Mouse (Mus musculus): ENCODE results near the gene Lhfpl2.
"Not testable (repeated sequence)": the region's sequence is repeated elsewhere in the genome, so short reads cannot be mapped to it uniquely, and the experiment has no call there.

The Lhfpl2 gene

DNA sequence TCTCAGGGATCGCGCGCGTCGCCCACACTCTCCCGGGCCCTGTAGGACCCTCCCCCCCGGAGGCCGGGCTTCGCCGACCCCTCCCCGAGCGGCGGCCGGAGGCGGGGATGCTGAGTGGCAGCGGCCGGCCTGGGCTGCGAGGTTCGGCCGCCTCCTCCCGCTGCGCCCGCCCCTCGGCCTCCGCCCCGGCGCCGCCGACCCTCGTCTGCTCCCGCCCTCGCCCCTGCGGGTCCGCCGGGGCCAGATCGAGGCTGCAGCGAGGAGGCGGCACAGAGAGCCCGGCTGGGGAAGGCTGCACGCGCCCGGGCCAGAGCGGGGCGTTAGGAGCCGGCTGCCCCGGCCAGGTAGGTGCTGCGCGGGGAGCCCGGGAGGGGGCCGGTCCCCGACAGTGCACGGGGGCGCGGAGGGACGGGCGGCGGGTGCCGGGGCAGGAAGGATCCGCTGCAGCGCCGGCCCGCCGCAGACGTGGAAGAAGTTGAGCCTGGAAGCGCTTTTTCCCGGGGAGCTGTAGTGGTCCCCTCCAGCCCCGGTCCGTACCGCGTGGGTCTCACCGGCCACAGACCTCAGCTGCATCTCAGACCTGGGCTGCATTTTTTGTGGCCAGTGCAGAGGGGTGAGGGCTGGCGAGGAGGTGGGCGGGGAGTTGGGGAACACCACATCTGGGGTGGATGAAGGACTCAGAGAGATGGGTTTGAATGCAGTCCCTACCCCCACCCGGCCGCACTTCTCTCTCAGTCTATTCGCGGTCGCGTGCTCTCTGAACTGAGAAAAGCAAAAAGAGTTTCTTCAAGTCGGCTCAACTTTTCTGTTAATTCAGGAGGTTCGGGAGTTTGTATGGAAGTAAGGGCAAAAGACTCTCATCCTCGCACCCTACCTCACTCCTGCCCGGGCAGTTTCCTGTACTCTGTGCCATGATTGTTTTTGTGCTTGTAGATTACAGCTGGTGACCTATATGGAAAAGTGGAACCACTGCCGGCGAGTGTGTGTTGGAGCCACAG lies at the start of gene Lhfpl2:
Lhfpl2 (plus strand) TSS at position 234 of the 998 bp plus-strand sequence.
- peak; percentile 16 to 27 for DNase-seq (ENCODE audit: low spot score in 2 of 2)

GRCm38 (mm10) chr13:94011996-94012575 lies 45.5 kb upstream of the Lhfpl2 start:
- DNase-seq (ENCODE audit: low spot score in 2 of 2), result no peak

GRCm38 (mm10) chr13:94013986-94014385 lies 43.6 kb upstream of the Lhfpl2 start:
- DNase-seq (ENCODE audit: low spot score in 2 of 2), result no peak

DNA sequence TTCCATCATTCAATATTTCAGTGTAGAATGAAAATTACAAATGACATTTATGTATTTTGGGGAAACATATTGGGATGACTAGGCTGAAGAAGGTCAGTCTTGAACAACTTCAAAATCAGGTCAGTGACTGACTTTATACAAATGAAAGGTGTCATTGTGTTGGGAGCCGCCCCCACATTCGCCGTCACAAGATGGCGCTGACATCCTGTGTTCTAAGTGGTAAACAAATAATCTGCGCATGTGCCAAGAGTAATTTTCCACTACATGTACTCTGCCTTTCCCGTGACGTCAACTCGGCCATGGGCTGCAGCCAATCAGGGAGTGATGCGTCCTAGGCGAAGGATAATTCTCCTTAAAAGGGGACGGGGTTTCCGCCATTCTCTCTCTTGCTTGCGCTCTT lies 33.0 kb upstream of the Lhfpl2 start:
- not testable (repeated sequence) for DNase-seq (ENCODE audit: low spot score in 2 of 2)

DNA sequence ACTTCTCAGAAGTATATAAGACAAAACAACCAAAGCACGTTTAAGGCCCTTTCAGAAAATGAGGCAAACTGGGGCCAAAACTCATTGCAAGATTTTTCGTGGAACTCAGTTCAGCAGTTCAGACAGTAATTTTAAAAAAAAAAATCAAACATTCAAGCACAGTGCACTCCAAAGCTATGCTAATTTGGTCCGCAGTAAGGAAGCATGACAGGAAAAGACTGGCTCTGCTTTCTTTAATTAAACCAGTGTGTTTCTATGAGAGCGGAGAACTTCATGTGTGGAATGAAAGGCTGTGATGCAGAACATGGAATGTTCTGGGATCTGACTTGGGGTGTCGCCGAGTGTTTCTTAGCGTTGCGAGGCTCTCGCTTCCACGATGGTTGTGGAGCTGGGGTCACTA lies 28.4 kb upstream of the Lhfpl2 start:
- no peak for DNase-seq (ENCODE audit: low spot score in 2 of 2)

- no peak for DNase-seq (ENCODE audit: low spot score in 2 of 2)
Measured at GRCm38 (mm10) chr13:94030551-94030950, 27.0 kb upstream of the Lhfpl2 start.

DNA sequence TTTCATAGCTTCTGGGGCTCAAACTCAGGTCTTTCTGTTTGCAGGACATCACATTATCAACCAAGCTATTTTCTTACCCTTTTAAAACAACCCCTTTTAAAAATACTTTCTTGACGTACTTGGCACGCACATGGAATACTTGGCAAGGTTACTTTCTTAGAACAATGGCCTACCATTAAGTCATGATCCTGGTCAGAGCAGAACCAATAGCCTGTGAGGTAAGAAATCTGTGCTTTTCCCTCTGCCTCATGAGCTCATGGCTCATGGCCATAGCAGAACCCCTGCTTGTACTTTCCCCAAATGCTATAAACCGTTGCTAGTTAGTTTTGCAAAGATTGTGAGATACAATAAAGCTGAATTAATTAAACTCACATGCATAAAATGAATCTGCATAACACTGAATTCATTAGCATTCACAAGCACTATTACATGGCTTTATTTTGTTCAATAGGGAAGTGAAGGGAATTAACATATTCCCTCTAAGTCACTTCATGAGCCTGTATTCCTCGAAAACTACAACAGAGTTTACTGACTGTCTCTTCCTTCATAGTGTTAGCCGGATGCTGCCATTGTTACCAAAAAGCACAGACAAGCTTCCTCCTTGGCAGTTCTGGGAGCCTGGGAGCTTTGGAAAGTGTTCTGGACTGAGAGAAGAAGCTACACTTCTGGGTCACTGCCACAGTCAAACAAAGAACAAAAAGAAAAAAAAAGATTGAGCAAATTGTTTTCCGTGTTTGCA lies 20.1 kb upstream of the Lhfpl2 start:
- DNase-seq (ENCODE audit: low spot score in 2 of 2), result no peak

- no peak for DNase-seq (ENCODE audit: low spot score in 2 of 2)
Measured at GRCm38 (mm10) chr13:94038052-94038340, 19.6 kb upstream of the Lhfpl2 start.

DNA sequence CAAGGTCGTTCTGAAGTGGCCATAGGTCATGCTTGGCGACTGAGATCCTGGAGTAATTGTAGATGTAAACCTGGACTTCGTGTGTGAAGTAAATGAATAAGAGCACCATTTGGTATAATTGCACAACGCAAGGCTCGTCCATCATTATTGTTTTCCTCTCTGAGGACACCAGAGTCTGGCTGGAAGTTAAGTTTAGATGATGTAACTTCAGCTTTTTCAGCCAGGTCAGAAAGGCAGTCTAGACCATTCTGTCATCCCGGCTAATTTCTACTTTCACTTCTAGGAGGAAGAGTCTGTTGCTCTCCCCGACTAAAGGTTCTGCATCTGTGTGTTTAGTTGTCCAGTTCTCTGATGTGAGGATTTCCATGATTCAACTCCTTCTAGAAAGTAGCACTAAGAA lies 7.6 kb upstream of the Lhfpl2 start:
- DNase-seq (ENCODE audit: low spot score in 2 of 2), result no peak

DNA sequence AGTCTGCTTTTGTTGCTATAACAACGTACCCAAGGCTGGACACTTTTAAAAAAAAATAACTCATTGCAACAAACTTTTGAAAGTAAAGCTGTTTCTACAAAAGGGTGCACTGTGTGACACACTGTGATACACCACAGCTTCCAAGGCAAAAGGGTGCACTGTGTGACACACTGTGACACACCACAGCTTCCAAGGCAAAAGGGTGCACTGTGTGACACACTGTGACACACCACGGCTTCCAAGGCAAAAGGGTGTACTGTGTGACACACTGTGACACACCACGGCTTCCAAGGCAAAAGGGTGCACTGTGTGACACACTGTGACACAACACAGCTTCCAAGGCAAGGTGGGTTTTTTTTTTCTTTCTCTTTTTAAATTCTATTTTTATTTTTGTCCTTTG lies 6.8 kb upstream of the Lhfpl2 start:
- DNase-seq (ENCODE audit: low spot score in 2 of 2), result no peak

- no peak for DNase-seq (ENCODE audit: low spot score in 2 of 2)
Measured at GRCm38 (mm10) chr13:94057036-94057562, 497 bp upstream of the Lhfpl2 start.

DNA sequence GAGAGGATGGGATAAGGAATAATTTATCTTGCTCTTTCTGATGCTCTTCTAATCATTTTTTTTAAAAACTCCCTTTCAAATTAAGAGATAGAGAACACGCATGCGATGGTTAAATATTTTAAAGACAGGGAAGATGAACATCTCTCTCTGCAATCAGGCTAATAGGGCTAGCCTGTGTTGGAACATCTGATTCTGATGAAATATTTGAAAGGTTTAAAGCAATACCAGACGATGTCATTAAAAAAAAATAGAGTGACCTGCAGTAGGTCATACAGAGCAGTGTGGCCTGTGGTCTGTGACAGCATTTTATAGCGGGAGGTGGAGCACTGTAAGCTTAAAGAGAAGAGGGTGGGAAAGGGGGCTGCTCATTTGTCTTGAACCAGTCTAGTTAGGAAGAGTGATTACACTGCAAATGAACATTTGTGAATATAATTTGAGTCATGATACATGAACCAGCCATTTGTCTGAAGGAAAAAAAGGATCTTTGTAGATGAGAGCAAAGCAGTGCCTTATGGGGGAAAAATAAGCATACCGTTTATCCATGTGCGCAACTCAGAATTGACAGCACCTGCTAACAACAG lies 1.1 kb downstream of the Lhfpl2 start:
- DNase-seq (ENCODE audit: low spot score in 2 of 2), result no peak

DNA sequence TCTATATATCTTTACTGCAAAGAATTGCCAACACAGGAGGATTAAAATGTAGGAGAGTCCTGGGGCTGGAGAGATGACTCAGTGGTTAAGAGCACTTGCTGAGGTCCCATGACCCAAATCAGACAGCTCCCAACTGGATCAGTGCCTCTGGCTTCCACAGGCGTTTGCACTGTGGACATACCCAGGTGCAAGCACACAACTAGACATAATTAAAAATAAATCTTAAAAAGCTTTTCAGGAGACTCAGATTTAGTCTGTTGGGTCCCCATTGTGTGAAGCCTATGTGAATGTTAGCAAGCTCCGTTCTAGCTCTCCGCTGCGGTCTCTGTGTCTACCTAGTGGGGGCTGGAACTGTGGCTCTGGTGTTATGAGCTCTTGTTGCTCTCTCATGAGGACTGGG lies 1.8 kb downstream of the Lhfpl2 start:
- DNase-seq (ENCODE audit: low spot score in 2 of 2), result no peak

DNA sequence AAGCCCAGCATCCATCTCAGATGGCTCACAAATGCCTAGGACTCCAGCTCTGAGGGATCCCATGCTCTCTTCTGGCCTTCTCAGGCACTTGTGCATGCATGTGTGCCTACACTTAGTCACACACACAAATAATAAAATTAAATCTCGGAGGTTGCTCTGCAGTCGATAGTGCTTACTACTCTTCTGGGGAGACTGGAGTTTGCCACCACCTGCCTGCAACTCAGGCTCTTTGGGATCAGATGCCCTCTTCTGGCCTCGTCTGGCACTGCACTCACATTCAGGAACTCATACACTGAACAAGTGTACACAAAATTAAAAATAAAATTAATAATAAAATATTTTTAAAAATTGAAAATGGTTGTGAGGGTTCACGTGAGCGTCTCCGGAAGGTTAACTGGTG lies 2.2 kb downstream of the Lhfpl2 start:
- peak in 1 of 2 experiments; percentile 49 for DNase-seq (ENCODE audit: low spot score in 2 of 2)

DNA sequence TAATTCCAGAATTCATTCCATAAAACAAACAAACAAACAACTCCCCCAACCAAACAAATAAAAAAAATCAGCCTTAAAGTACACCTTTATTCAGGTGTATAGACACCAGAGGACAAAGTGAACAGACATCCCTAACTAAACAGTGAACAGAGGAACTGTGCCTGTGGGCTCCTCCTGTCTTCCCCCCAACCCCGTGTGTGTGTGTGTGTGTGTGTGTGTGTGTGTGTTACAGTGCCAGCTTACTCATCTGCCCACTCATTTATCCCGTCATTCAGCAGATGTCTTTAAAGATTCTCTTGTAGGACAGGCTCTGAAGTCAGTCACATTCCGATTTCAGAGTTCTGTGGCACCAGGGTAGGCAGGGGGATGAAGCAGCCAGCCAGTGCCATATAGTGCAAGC lies 2.9 kb downstream of the Lhfpl2 start:
- no peak for DNase-seq (ENCODE audit: low spot score in 2 of 2)

DNA sequence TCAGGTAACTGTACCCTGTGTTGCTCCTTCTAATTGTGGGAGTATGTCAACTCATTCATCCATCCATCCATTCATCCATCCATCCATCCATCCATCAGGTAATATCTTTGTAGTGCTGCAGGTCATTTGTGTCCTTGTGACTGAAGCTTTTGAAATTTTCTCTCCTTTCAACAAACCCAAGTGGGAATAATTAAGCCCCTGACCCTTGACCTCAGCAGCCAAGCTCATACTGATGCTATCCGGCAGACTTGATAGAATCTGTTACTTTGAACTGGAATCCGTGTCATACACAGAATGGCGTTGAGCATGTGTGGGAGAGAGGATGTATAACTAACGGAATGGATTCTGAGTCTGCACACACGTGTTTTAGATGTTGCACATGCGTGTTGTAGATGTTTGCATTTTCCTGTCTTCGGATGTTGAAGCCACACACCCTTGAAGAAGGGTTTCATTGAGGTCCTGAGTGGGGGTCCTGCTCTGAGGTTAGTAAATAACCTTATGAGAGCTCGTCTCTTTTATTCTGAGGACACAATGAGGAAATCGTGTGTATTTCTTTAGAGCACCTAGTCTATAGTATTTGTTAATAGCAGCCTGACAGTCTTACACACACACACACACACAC lies 3.8 kb downstream of the Lhfpl2 start:
- DNase-seq (ENCODE audit: low spot score in 2 of 2), result no peak

GRCm38 (mm10) chr13:94062349-94063111 lies 4.9 kb downstream of the Lhfpl2 start:
- no peak for DNase-seq (ENCODE audit: low spot score in 2 of 2)

DNA sequence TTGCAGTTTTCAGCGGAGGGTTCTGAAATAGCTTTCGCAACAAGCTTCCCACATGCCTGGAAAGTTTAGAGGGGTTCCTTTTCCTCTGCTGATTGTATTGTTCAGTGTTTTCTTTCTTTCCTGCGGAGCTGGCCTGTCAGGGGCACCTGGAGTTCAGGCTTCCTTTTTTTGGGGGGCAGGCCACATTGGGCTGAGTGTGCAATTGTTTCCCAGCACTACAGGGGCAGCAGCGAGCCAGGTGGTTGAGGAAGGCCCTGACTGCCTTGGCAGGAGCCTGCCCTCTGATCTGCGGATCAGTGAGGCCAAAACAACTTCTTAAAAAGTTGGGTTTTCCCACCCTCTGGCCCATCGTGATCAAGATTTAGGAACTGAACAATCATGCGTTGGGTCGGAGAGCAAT lies 5.6 kb downstream of the Lhfpl2 start:
- peak in 1 of 2 experiments; percentile 37 for DNase-seq (ENCODE audit: low spot score in 2 of 2)

- DNase-seq (ENCODE audit: low spot score in 2 of 2), result no peak
Measured at GRCm38 (mm10) chr13:94064571-94064970, 7.0 kb downstream of the Lhfpl2 start.

DNA sequence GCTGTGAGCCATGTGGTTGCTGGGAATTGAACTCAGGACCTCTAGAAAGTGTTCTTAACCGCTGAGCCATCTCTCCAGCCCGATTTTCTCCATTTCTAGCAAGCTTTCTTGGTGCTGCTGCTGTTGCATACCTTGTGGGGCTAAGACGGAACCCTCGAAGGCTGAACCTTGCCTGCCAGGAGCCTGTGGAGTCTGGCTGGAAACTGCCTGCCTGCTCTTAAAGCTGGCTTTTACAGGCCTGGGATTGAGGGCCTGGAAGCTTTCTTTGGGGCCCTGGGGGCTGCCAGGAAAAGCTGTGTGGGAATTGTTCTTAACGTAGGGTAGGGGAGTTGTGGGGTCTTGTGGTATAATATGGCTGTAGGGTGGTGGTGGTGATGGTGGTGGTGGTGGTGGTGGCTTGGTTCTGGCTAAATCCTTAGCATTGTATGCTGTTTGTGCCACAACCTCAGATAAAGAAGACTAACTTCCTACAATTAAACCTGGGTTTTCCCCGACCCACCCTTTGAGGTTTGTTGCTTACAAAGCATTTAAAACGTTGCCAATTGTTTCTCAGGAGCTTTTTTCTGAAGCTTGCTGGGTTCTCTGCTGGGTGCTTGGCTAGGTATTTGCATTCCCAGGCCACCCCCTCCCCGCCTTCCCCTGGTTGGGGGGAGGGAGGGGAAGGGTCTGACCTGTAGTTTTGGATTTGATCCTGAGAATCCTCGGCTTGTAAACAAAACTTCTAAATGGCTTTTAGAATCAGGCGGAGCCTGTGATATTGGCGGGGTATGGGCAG lies 7.9 kb downstream of the Lhfpl2 start:
- DNase-seq (ENCODE audit: low spot score in 2 of 2), result no peak

Measured in spleen, postnatal 10 days (tissue).